Mouse (Mus musculus) CD4-positive naive resting alpha-beta T cell, adult 76 days (primary cell): Measurements from ENCODE around the gene Parp1. TPM values are rescaled to one million over a fixed set of nuclear protein-coding genes. Genes with fewer than 3 reads are reported as not detected.

Experiments used
- total RNA-seq: library from RNA; stranded (reverse); gene quantifications from one replicate; pipeline ENCODE4 v1.2.4, GENCODE M21; 2023

The Parp1 gene
- 69.7 TPM for total RNA-seq

DNA sequence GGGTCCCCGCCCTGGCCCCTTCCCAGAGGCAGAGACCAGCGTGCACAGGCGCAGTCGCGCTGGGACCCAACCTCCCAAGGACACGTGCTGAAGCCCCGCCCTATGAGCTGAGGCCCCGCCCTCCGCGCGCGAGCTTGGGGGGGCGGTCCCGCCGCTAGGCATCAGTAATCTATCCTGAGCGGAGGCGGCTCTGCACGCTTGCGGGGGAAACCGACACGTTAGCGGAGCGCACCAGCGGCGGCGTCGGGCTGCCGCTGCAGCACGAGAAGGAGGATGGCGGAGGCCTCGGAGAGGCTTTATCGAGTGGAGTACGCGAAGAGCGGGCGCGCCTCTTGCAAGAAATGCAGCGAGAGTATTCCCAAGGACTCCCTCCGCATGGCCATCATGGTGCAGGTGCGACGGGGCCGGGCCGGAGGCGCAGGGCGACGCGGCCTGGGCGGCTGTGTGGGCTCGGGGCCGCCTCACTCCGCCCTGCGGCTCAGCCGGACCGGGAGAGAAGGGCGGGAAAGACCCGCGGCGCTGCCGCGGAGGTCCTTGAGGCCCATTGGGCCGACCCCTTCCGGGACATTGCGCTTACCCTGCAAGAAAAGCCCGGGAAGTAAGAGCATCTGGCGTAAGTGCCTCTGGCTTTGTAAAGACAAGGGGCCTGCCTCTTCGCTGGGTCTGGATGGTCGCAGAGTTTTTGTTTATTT is at the start of gene Parp1:
Gene Parp1, plus strand, starts transcription at position 164 of the 692 bp plus-strand sequence.

DNA sequence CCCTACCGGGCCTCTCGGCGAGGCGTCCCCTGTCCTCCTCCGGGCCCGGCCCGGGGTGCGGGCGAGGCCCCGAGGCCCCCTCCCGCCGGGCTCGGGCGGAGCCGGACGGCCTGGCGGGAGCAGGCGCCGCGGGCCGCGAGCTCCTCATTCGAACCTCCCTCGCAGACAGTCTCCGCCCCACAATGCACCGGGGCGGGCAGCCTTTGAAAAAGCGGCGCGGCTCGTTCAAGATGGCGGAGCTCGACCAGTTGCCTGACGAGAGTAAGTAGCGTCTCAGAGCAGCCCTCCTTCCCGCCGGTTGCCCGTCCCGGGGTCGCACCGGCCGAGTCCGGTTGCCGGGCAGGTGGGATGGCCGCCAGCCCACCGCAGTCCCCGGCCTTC is 72.4 kb downstream of the Parp1 start, which contains the start of gene Lin9:
Gene Lin9, plus strand, starts transcription at position 14 of the 381 bp plus-strand sequence.

Other genes starting within 250 kb of the Parp1 start
- gene Itpkb, start 238.4 kb upstream of the Parp1 start, total RNA-seq: 479 TPM
- 0.09 TPM for gene Stum, start 85.4 kb upstream of the Parp1 start, total RNA-seq
- gene Lin9, start 72.2 kb downstream of the Parp1 start, total RNA-seq: 14.2 TPM
- not detected for gene Mixl1, start 128.1 kb downstream of the Parp1 start, total RNA-seq
- gene Acbd3, start 157.1 kb downstream of the Parp1 start, total RNA-seq: 59.4 TPM
- gene H3f3a, start 245.0 kb downstream of the Parp1 start, total RNA-seq: 746 TPM